Mouse (Mus musculus) olfactory bulb, adult 2 months (tissue): Measurements from ENCODE around the gene Map3k1.

Experiments
- CTCF ChIP-seq: fragments of 200-500 bp; IDR thresholded peaks from 2 replicates; pipeline ENCODE4 v1.5.1; 2012; ENCODE audit warnings: low read depth, mild to moderate bottlenecking, low read length, moderate library complexity; ENCODE audit not compliant: insufficient read depth
- POLR2A ChIP-seq: fragments of 200-500 bp; IDR thresholded peaks from 2 replicates; pipeline ENCODE4 v1.6.1; 2012; ENCODE audit warnings: mild to moderate bottlenecking, low read depth, low read length, moderate library complexity; ENCODE audit not compliant: insufficient read depth

GRCm38 (mm10) chr13:111800866-111801265, 7.9 kb downstream of the Map3k1 start:
- TF ChIP-seq POLR2A (no peak), CTCF (no peak)
